Mouse (Mus musculus) kidney, postnatal 0 days (tissue): Measurements from ENCODE around the gene Pcbp4. TPM values are rescaled to one million over a fixed set of nuclear protein-coding genes. Genes with fewer than 3 reads are reported as not detected.

Source experiments
- ATAC-seq: fragments of 200-750 bp; cut with Nextera tagmentation; replicated peaks from 2 replicates; pipeline ENCODE4 v1.8.0; 2017; ENCODE audit warnings: low read depth, moderate number of reproducible peaks, moderate TSS enrichment, moderate library complexity; ENCODE audit not compliant: low FRiP score
- DNase-seq: peaks from one replicate; pipeline ENCODE4 v3.0.0-alpha.2; 2016; ENCODE audit warnings: low spot score
- H3K27ac ChIP-seq: fragments of 300-500 bp; sonication (generic); 2 replicates; pipeline ENCODE4 v1.5.1; 2014; ENCODE audit warnings: mild to moderate bottlenecking
- H3K27me3 ChIP-seq: fragments of 300-500 bp; sonication (generic); 2 replicates; pipeline ENCODE4 v1.6.1; 2014; ENCODE audit warnings: low read length, mixed read lengths; ENCODE audit not compliant: insufficient read depth
- H3K36me3 ChIP-seq: fragments of 300-500 bp; sonication (generic); 2 replicates; pipeline ENCODE4 v1.6.1; 2014; ENCODE audit warnings: low read length, mixed read lengths; ENCODE audit not compliant: insufficient read depth
- H3K4me1 ChIP-seq: fragments of 300-500 bp; sonication (generic); replicated peaks from 2 replicates; pipeline ENCODE4 v1.6.1; 2014; ENCODE audit warnings: antibody characterized with exemption, low read length, mixed read lengths; ENCODE audit not compliant: insufficient read depth
- H3K4me2 ChIP-seq: fragments of 300-500 bp; sonication (generic); 2 replicates; pipeline ENCODE4 v1.6.1; 2014; ENCODE audit warnings: mild to moderate bottlenecking, low read length, moderate library complexity, mixed read lengths
- H3K4me3 ChIP-seq: fragments of 300-500 bp; sonication (generic); replicated peaks from 2 replicates; pipeline ENCODE4 v1.5.1; 2014; ENCODE audit warnings: low read depth, low read length
- H3K9ac ChIP-seq: fragments of 300-500 bp; sonication (generic); 2 replicates; pipeline ENCODE4 v1.6.1; 2014; ENCODE audit warnings: low read depth, low read length
- H3K9me3 ChIP-seq: fragments of 300-500 bp; sonication (generic); replicated peaks from 2 replicates; pipeline ENCODE4 v1.6.1; 2016; ENCODE audit warnings: low read length, inconsistent platforms, mixed read lengths
- CTCF ChIP-seq: IDR thresholded peaks from 2 replicates; pipeline ENCODE4 v1.5.1; 2016; ENCODE audit warnings: antibody characterized with exemption, low read depth, mild to moderate bottlenecking, moderate library complexity
- WGBS: fragments of 180-500 bp; shearing (Covaris S2); extraction: QIAGEN DNeasy Blood & Tissue Kit; methylation state at CpG from one replicate; pipeline ENCODE4 v1.1.7; 2014; 5-methylcytosine and 5-hydroxymethylcytosine counted together
- polyA plus RNA-seq: library from polyadenylated mRNA; unstranded; fragments of >200 nt; fragmentation: Nextera tagmentation; extraction: Ambion mirVana; gene quantifications from 2 replicates; pipeline ENCODE4 v1.2.1, GENCODE M21; 2015

The Pcbp4 gene
- polyA plus RNA-seq: 78.6 and 79.7 TPM in 2 replicates

GRCm38 (mm10) chr9:106453271-106454070 lies at the start of gene Pcbp4:
TSS of gene Pcbp4 (plus strand) at chr9:106453291.
- Histone ChIP-seq H3K27me3 (no peaks in the 10 kb centered on the region), H3K27ac (peak within 1 kb of the TSS; percentile 91), H3K4me1 (peaks cover 62% of the 10 kb centered on the region), H3K4me2 (peak within 1 kb of the TSS; percentile 90), H3K9ac (peak within 1 kb of the TSS; percentile 82), H3K36me3 (no peaks in the 10 kb centered on the region), H3K9me3 (no peaks in the 10 kb centered on the region), H3K4me3 (peak within 1 kb of the TSS; percentile 69)
- DNase-seq: peak; percentile 83
- WGBS: 2% methylated on average over 51 of the region's 74 CpGs
- ATAC-seq: peak; percentile 70
- TF ChIP-seq CTCF: no peak

GRCm38 (mm10) chr9:106405275-106405674 lies 47.8 kb upstream of the Pcbp4 start:
- Histone ChIP-seq H3K27ac (no peak overlapping the region), H3K9me3 (no peaks in the 10 kb centered on the region), H3K4me1 (peaks cover 18% of the 10 kb centered on the region), H3K36me3 (no peaks in the 10 kb centered on the region), H3K4me3 (no peak overlapping the region), H3K9ac (no peak overlapping the region), H3K4me2 (no peak overlapping the region), H3K27me3 (no peaks in the 10 kb centered on the region)
- ATAC-seq (peak; percentile 70), DNase-seq (peak; percentile 35)
- WGBS: 17% methylated on average over 6 of the region's 6 CpGs
- TF ChIP-seq CTCF: no peak

GRCm38 (mm10) chr9:106406443-106407078 lies 46.5 kb upstream of the Pcbp4 start:
- no peaks in the 10 kb centered on the region for H3K36me3 ChIP-seq
- ATAC-seq: 0 out of 2 replicates have a peak, but pooled peaks have one; percentile 25

GRCm38 (mm10) chr9:106409096-106409495 lies 44.0 kb upstream of the Pcbp4 start:
- 94% methylated on average over 4 of the region's 4 CpGs for WGBS

More at GRCm38 (mm10) chr9:106406443-106407078, 46.5 kb upstream of the Pcbp4 start:
- WGBS: 24% methylated on average over 8 of the region's 8 CpGs
- DNase-seq: peak; percentile 31
- H3K9ac ChIP-seq: no peak overlapping the region
- H3K4me2 ChIP-seq: no peak overlapping the region
- H3K4me3 ChIP-seq: no peak overlapping the region
- H3K9me3 ChIP-seq: no peaks in the 10 kb centered on the region
- H3K4me1 ChIP-seq: peaks cover 18% of the 10 kb centered on the region
- TF ChIP-seq CTCF: no peak
- no peaks in the 10 kb centered on the region for H3K27me3 ChIP-seq
- H3K27ac ChIP-seq: no peak overlapping the region

GRCm38 (mm10) chr9:106410086-106410650 lies 42.9 kb upstream of the Pcbp4 start:
- Histone ChIP-seq H3K9me3 (no peaks in the 10 kb centered on the region), H3K9ac (no peak overlapping the region), H3K4me2 (no peak overlapping the region), H3K27ac (no peak overlapping the region), H3K4me3 (no peak overlapping the region), H3K27me3 (no peaks in the 10 kb centered on the region), H3K36me3 (no peaks in the 10 kb centered on the region), H3K4me1 (peaks cover 14% of the 10 kb centered on the region)
- ATAC-seq: no peak
- WGBS: 81% methylated on average over 2 of the region's 2 CpGs
- no peak for TF ChIP-seq CTCF
- no peak for DNase-seq

More at GRCm38 (mm10) chr9:106409096-106409495, 44.0 kb upstream of the Pcbp4 start:
- no peaks in the 10 kb centered on the region for H3K27me3 ChIP-seq
- DNase-seq (no peak), ATAC-seq (no peak)
- H3K27ac ChIP-seq: no peak overlapping the region
- no peak overlapping the region for H3K4me2 ChIP-seq
- no peaks in the 10 kb centered on the region for H3K36me3 ChIP-seq
- H3K9ac ChIP-seq: no peak overlapping the region
- H3K4me1 ChIP-seq: peaks cover 18% of the 10 kb centered on the region
- H3K9me3 ChIP-seq: no peaks in the 10 kb centered on the region
- peak; percentile 39; the same call in 1 of the 2 replicates for TF ChIP-seq CTCF
- H3K4me3 ChIP-seq: no peak overlapping the region

- H3K4me2 ChIP-seq: no peak overlapping the region
- H3K9me3 ChIP-seq: no peaks in the 10 kb centered on the region
- peaks cover 9% of the 10 kb centered on the region for H3K4me1 ChIP-seq
- H3K27ac ChIP-seq: no peak overlapping the region
- H3K4me3 ChIP-seq: no peak overlapping the region
- no peak for DNase-seq
- no peak overlapping the region for H3K9ac ChIP-seq
- H3K36me3 ChIP-seq: no peaks in the 10 kb centered on the region
- H3K27me3 ChIP-seq: no peaks in the 10 kb centered on the region
- no peak for TF ChIP-seq CTCF
- no peak for ATAC-seq
- WGBS: 65% methylated on average over 9 of the region's 9 CpGs
Observed at GRCm38 (mm10) chr9:106411091-106411594, 41.9 kb upstream of the Pcbp4 start.
